Mouse (Mus musculus) liver, adult 2 months (tissue): ENCODE measurements around the gene Zbtb24.

ENCODE experiments used
- CTCF ChIP-seq: fragments of 200-500 bp; IDR thresholded peaks from 2 replicates; pipeline ENCODE4 v1.5.1; 2011; ENCODE audit warnings: low read depth, low read length, control low read depth
- POLR2A ChIP-seq: fragments of 200-500 bp; IDR thresholded peaks from 2 replicates; pipeline ENCODE4 v1.6.1; 2011; ENCODE audit warnings: low read length, control low read depth; ENCODE audit not compliant: insufficient read depth; ENCODE audit errors: extremely low read depth

DNA sequence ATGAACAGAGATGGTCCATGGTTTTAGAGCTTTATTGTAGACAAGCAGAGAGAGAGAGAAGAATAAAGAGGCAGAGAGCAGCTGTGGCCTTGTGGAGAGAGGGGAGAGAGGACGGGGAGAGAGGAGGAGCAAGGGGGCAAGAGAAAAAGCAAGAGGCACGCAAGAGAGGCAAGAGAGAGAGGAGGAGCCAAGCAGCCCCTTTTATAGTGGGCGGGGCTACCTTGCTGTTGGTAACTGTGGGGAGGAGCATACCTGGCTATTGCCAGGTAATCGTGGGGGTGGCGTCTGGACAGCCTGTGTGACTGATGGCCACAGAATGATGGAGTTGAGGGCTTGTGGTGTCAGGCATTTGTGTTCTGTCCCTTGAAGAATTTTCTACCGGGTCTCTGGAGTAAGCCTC lies 23.8 kb upstream of the Zbtb24 start:
- TF ChIP-seq CTCF: no peak
- TF ChIP-seq POLR2A: no peak
